Mouse (Mus musculus) heart, adult 11 months (tissue): Measurements from ENCODE around the gene Birc6.
A peak's percentile ranks its signal among the peaks of the same experiment; 100 is the strongest.

Experiments
- DNase-seq: peaks from one replicate; pipeline ENCODE4 v3.0.0; 2022

Birc6 gene

DNA sequence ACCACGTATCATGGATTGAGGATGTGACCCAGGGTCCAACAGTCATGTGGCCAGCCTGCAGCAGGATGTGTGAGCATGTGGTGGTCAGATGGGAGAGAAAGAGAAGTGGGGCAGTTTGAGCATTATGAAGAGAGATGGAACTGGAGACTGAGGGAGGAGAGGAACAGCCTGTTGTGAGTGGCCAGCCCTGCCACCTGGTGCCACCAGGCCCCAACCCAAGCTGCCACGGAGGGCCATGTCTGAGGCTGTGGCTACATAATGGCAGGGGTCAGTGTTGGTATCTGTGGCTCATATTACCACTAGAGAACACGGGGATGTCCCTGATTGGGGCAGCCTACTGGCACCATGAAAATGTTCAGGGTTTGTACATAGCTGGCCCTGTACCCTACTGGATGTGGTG lies 187.0 kb downstream of the Birc6 start:
- no peak for DNase-seq

DNA sequence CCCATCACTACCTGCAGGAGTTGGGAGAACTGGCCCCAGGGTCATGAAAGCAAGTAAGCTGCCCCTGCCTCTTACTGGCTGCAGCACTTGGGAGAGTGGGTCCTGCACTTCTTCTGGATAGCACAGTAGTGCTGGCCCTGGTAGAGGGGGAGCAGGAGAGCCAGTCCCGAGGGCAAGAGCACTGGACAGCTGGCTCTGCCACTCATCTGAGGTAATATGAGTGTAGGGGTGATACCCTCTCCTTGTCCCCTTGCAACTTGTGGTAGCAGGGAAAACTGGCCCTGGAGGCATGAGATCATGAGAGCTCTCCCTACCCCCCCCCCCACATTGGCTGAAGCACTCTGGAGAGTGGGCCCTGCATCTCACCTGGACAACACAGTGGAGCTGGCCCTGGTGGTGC lies 187.6 kb downstream of the Birc6 start:
- no peak for DNase-seq

- no peak for DNase-seq
Measured at GRCm38 (mm10) chr17:74716643-74717042, 188.5 kb downstream of the Birc6 start.

GRCm38 (mm10) chr17:74717091-74717617 lies 189.1 kb downstream of the Birc6 start:
- no peak for DNase-seq

DNA sequence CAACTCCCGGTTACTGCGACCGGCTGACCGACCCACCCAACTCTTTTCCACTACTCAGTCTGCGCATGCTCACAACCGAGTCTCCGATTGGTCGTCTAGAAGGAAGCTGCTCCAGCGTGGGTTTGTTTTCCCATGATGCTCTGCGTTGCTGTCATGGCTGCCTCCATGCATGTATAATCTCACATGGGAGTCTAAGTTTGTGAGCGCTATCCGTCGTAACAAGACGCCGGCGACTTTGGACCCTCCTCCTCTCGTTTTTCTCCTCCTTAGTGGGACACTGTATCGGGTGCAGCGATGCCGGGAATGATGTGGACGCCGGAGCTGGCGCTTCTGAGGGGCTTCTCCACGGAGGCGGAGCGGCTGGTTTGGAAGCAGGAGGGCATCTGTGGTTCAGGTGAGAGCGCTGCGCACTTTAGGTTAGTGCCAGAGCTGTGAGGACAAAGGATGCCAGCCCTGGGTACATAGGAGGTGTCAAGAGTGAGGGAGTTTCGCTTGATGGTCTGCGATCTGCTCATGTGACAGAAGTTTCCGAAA lies 189.6 kb downstream of the Birc6 start, which contains the start of gene Ttc27:
Gene Ttc27 (plus strand): TSS at position 115 of the 534 bp plus-strand sequence.
- peak; percentile 100 for DNase-seq

GRCm38 (mm10) chr17:74732872-74733271 lies 204.8 kb downstream of the Birc6 start:
- no peak for DNase-seq

- DNase-seq, result peak; percentile 80
Measured at GRCm38 (mm10) chr17:74735392-74735791, 207.3 kb downstream of the Birc6 start.

- peak; percentile 34 for DNase-seq
Measured at GRCm38 (mm10) chr17:74749659-74750058, 221.6 kb downstream of the Birc6 start.

GRCm38 (mm10) chr17:74751026-74751425 lies 222.9 kb downstream of the Birc6 start:
- no peak for DNase-seq
